Mouse (Mus musculus) testis, postnatal 10 days (tissue): ENCODE measurements at regions not wholly inside any gene's neighbourhood (a gene's known extent, or its start where the extent isn't known, plus 50 kb on each side); places are given as distances from the start of the nearest gene placed in this dataset.

Source experiments
- DNase-seq: peaks from one replicate; pipeline ENCODE4 v3.0.0; 2021; ENCODE audit warnings: low spot score

DNA sequence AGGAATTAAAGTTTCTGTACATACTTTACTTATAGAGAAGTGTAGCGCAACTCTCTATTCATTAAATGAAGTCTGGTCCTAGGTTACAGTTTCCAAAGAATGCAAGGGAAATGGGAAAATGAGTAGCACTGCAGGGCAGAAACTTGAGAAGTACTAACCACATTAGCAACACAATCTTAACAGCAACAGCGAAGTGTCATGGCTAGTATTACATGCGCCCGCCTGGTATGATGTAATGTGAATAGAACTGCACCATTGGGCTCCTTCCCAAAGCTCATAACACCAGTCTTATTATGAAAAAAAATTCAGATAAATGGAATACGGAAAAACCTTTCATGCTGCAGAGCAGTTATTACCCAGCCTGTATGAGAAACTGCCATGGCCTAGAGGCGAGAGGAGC lies 201.8 kb upstream of the Gm11042 start:
- DNase-seq, result no peak

DNA sequence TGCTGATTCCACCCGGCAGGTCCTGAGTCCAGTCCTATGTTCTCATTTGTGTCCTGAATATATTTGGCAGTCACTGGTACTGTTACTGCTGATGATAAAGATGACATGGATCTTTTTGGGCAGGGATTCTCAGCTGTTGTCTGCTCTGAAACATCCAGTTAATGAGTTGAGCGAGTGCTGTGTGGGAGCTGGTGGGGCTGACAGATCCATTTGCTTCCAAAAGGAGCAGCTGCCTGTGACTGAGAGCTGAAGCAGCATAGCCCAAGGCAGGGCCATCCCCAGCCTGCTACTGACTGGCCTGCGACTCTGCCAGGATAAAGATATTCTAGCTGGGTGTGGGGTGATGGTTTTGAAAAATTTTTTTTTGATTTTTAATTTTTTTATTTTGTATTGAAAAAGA lies 200.3 kb upstream of the Gm11042 start:
- no peak for DNase-seq

DNA sequence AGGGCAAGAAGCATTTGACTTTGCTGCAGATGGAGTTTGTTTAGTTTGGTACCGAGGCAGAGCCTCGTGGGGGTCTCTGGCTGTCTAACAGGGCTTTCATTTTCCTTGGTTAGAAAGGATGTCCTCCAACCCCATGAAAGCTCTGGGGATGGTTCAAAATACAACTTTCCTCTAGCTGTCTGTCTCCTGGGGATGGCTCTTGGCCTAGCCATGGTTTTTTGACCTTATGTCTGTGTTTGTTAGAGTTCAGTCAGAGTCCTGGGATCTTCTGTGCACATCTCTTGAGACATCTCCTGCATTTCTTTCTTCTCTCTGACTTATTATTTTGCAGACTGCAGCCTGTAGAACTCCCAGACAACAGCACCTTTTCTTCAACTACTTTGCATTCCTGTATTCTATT lies 186.6 kb upstream of the Gm11042 start:
- DNase-seq, result no peak

DNA sequence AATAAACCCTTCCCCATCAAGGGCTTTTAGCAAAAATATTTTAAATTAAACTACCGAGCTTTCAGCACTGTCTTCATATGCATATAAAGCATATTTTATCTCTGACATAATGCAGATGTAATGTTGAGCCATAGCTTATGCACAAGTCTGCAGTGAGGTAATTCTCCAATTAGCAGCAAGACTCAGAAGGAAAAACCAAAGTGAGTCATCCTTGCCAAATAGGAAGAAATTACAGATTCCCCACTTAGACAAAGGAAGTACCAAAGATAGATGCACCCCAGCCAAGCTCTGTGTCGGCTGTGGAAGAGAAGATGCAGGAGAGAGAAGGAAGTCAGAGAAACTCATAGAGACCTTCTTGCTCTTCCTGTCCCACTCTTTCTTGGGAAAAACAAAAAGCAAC lies 161.4 kb upstream of the Gm11042 start:
- DNase-seq, result no peak

DNA sequence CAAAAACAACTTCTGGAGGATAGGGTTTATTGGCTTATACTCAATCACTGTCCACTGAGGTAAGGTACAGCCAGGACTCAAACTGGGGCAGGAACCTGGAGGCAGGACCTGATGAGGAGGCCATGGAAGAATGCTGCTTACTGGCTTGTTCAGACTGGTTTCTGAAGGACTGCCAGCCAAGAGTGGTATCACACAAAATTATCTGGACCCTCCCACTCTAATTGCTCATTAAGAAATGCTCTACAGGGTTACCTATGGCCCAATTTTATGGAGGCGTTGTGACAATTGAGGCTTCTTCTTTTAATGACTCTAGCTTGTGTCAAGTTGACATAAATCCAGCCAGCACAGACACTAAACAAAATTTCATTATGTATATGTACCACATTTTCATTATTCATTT lies 158.5 kb upstream of the Gm11042 start:
- no peak for DNase-seq

DNA sequence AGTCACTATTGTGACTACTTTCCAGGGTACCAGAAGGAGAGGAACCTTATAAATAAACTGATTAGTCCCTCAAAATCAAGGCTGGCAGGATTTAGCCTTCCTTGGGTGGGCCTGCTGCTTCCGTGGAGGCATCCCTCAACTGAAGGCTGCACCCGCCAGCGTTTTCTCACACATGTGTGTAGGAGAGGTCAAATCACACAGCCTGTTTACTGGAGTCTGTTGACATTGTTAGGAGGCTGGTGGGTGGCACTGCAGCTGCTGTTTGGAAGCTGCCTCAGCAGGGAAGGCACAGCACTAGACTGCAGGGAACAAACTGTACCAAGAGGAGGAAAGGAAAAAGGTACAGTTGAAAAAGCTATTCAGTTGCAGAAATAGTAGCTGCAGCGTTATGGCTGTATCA lies 142.3 kb upstream of the Gm11042 start:
- DNase-seq, result no peak

DNA sequence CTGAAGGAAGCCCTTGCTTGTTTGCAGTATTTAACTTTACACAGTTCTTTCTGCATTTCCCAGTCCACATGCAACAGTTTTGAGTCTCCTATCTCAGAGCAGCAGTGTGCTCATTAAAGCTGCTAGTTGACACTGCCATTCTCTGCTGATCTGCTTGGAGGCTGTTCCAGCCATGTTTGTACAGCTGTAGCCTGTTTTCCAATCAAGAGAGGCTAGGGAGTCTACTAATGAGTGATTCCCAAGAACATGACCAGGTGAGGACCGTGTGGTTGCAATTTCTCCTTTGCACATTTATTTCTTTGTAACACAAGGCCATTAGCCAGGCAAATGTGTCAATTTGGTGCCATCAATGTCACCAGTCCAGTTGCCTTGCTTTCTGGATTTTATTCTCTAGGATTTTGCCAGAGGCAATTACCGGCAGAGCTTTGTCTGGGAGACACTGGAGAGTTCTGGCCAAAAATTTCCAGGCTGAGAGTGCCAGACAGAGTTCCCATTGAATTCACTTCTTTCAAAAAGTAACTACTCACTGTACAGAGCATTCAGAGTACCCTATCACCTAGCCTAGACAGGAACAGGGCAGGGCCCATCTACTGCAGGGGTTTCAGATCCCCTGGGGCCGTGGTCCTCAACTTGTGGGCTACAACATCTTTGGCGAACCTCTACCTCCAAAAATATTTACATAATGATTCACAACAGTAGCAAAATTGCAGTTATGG lies 136.3 kb upstream of the Gm11042 start:
- DNase-seq, result no peak

DNA sequence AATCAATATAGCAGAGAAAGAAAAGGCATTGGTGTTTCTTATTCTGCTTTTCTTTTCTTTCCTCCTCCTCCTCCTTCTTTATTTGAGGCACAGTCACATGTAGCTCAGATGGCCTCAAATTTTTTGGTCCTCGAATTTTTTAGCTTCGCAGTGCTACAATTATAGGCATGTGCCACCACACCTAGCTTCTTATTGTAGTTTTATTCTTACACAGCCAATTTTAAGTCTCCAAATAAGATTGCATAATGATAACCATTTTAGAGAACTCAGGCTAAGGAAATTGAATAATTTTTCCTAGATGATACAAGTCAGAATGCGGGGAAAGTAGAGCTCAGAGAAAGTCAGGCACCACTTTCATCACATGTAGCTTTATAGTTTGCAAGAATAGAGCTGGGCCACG lies 132.1 kb upstream of the Gm11042 start:
- no peak for DNase-seq

DNA sequence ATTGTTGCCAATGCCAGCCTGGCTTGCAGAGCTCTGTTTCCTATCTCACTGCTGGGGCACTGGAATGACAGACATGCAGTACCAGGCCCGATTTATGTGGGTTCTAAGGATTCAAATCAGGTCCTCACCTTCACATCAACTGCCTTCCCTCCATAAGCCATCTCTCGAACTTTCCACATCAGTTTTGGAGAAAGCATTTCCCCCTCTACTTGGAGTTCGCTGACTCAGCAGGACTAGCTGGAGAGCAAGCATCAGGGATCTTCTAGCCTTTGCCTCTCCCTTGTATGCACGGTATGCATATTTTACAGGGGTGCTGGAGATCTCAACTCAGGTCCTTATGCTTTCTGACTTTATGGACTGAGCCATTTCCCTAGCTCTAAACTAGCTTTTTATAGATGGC lies 118.7 kb upstream of the Gm11042 start:
- DNase-seq, result no peak

DNA sequence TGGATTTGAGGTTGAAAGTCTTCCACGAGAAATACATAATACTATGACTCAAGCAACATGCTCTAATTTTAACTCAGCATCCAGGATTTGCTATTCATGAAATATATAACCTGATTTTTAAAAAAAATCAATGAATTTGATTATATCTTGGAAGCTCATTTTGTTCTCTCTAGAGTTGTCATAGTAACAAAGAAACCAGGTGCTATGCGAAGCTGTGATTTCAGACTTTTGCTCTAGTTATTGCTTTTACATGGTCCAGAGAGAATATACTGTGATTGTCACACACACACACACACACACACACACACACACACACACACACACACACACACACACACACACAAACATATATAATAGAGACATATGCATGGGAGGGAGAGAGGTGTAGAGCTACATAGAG lies 98.5 kb upstream of the Gm11042 start:
- no peak for DNase-seq

DNA sequence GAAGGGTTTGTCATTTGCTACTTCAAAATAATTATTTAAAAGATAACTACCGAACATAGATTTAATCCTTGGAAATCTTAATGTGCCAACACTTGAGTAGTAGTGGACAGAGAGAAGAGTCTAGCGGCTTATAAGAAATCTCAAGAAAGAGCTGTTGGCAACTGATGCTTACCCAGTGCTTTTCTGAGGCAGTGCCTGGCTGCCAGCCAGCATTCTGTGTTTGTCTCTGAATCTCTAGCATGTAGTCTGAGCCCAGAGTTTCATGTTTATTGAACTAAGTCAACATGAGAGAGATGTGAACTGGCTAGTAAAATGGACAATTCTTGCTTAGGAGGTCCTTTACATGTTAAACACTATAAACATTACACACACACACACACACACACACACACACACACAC lies 94.3 kb upstream of the Gm11042 start:
- DNase-seq, result no peak

DNA sequence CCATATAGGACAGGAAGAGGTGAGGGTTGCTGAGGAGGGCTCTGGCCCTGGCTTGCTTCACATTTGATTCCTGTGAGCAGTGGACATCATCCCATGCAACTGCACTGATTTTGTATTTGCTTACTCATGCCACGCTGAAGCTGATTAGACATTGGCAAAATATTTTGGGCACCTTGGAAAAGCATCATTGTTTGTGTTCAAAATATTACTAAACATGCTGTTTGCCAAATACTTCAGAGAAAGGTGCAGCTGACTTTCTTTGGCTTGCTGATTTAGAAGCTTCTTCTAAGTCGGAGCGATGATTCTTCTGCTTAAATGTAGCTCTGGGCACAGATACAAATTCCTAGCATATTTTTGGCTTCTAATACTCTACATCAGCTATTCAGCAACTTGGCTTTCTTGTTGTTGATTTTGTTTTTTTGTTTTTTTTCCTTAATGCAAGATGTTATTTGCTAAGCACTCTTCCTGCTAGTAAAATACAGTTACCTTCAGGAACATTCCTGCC lies 91.4 kb upstream of the Gm11042 start:
- no peak for DNase-seq

DNA sequence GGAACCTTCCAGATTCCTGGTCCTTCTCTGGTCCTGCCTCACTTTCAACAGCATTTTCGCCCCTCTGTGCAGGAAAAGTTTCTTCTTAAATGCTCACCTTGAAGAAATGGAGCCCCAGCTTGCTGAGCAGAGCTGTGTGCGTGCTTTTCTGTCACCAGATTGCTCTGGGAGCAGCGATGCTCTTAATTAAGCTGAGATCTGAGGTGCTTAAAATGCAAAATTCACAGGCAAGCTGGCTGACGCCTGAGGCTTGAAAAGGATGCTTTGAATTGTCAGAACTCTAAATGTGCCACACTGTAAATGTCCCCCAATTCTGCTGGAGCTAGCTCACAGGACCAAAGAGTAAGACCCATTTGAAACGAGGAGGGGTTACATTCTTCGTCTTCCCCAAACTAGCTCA lies 73.6 kb upstream of the Gm11042 start:
- DNase-seq, result no peak
